Mouse (Mus musculus) thymus, adult 2 months (tissue): Measurements from ENCODE around the gene Paqr5.

Experiments
- CTCF ChIP-seq: fragments of 200-500 bp; IDR thresholded peaks from 2 replicates; pipeline ENCODE4 v1.5.1; 2012; ENCODE audit warnings: mild to moderate bottlenecking, control low read depth, low read length, moderate library complexity, borderline replicate concordance; ENCODE audit not compliant: control insufficient read depth, poor library complexity, insufficient read depth; ENCODE audit errors: extremely low read depth
- POLR2A ChIP-seq: fragments of 200-500 bp; IDR thresholded peaks from 2 replicates; pipeline ENCODE4 v1.6.1; 2012; ENCODE audit warnings: mild to moderate bottlenecking, low read length, control low read depth, moderate library complexity; ENCODE audit not compliant: control insufficient read depth, poor library complexity, insufficient read depth; ENCODE audit errors: extremely low read depth

DNA sequence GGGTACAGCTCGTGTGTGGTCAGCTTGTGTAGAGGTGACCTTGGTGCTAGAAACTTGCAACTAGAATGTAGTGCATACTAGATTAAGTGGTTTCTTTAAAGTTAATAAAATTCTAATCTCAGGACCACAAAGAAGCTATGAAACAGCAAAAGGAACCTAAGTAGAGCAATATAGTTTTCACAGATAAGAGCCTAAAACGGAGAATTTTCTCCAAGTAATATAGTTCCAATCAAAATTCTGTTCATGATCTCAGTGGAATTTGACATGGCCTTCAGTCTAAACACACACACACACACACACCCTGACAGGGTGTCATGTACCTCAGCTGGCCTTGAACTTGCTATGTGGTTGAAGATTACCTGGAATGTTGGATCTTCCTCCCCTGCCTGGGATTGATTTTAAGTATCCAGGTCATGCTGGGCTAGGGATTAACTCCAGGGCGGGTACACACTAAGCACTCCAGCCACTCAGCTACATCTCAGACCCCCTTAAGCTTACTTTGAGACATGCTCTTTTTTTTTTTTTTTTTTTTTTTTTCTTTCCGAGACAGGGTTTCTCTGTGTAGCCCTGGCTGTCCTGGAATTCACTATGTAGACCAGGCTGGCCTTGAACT, 111.2 kb downstream of the Paqr5 start:
- TF ChIP-seq POLR2A = no peak
- no peak for TF ChIP-seq CTCF
